Mouse (Mus musculus) liver, postnatal 0 days (tissue): ENCODE data around the gene Actl11. TPM values are rescaled to one million over a fixed set of nuclear protein-coding genes. Genes with fewer than 3 reads are reported as not detected.
A peak's percentile ranks its signal among the peaks of the same experiment; 100 is the strongest.

Source experiments
- ATAC-seq: fragments of 200-750 bp; cut with Nextera tagmentation; 2 replicates; pipeline ENCODE4 v1.8.0; 2017; ENCODE audit warnings: mild to moderate bottlenecking, moderate library complexity
- DNase-seq: peaks from one replicate; pipeline ENCODE4 v3.0.0-alpha.2; 2016
- H3K27ac ChIP-seq: fragments of 300-500 bp; sonication (generic); 2 replicates; pipeline ENCODE4 v1.5.1; 2014; ENCODE audit warnings: antibody characterized with exemption, moderate library complexity, mild to moderate bottlenecking, low read depth
- H3K27me3 ChIP-seq: fragments of 300-500 bp; sonication (generic); 2 replicates; pipeline ENCODE4 v1.6.1; 2014; ENCODE audit warnings: low read length, control low read depth, mixed read lengths; ENCODE audit not compliant: insufficient read depth
- H3K36me3 ChIP-seq: fragments of 300-500 bp; sonication (generic); replicated peaks from 2 replicates; pipeline ENCODE4 v1.6.1; 2014; ENCODE audit warnings: mild to moderate bottlenecking, control low read depth, low read length, moderate library complexity, mixed read lengths; ENCODE audit not compliant: insufficient read depth
- H3K4me1 ChIP-seq: fragments of 300-500 bp; sonication (generic); 2 replicates; pipeline ENCODE4 v1.6.1; 2014; ENCODE audit warnings: antibody characterized with exemption, mild to moderate bottlenecking, control low read depth; ENCODE audit not compliant: insufficient read depth
- H3K4me2 ChIP-seq: fragments of 300-500 bp; sonication (generic); 2 replicates; pipeline ENCODE4 v1.6.1; 2014; ENCODE audit warnings: low read depth, mild to moderate bottlenecking, low read length, moderate library complexity, mixed read lengths
- H3K4me3 ChIP-seq: fragments of 300-500 bp; sonication (generic); 2 replicates; pipeline ENCODE4 v1.5.1; 2014; ENCODE audit warnings: low read depth, low read length
- H3K9ac ChIP-seq: fragments of 300-500 bp; sonication (generic); replicated peaks from 2 replicates; pipeline ENCODE4 v1.6.1; 2014; ENCODE audit warnings: mild to moderate bottlenecking, moderate library complexity
- H3K9me3 ChIP-seq: fragments of 300-500 bp; sonication (generic); 2 replicates; pipeline ENCODE4 v1.6.1; 2016; ENCODE audit warnings: mild to moderate bottlenecking, control low read depth, low read length, mixed read lengths
- CTCF ChIP-seq: sonication (generic); IDR thresholded peaks from 2 replicates; pipeline ENCODE4 v1.5.1; 2016; ENCODE audit warnings: antibody characterized with exemption, low read depth
- EP300 ChIP-seq: IDR thresholded peaks from 2 replicates; pipeline ENCODE4 v1.6.1; 2016; ENCODE audit warnings: antibody characterized with exemption, low read depth, mild to moderate bottlenecking
- WGBS: fragments of 180-500 bp; shearing (Covaris S2); extraction: QIAGEN DNeasy Blood & Tissue Kit; methylation state at CpG from one replicate; pipeline ENCODE4 v1.1.7; 2014; ENCODE audit not compliant: insufficient replicate concordance; 5-methylcytosine and 5-hydroxymethylcytosine counted together
- polyA plus RNA-seq: library from polyadenylated mRNA; unstranded; fragments of >200 nt; fragmentation: Nextera tagmentation; extraction: Ambion mirVana; gene quantifications from 2 replicates; pipeline ENCODE4 v1.2.1, GENCODE M21; 2015

Actl11 gene
- polyA plus RNA-seq, 1 experiment from 2014 or later: not detected

- 4% methylated on average over 29 of the region's 29 CpGs for WGBS
- peaks cover 10% of the 10 kb centered on the region for H3K4me1 ChIP-seq
- TF ChIP-seq EP300: no peak
- TF ChIP-seq CTCF: no peak
- 0 out of 2 replicates have a peak overlapping the region, but pooled peaks have one; percentile 11 for H3K9ac ChIP-seq
- ATAC-seq (0 out of 2 replicates have a peak, but pooled peaks have one; percentile 10), DNase-seq (no peak)
- H3K27me3 ChIP-seq: peaks cover 30% of the 10 kb centered on the region
- peak overlapping the region; percentile 39 for H3K4me3 ChIP-seq
- peak overlapping the region; percentile 68 for H3K4me2 ChIP-seq
- no peaks in the 10 kb centered on the region for H3K36me3 ChIP-seq
- H3K27ac ChIP-seq: no peak overlapping the region
- H3K9me3 ChIP-seq: no peaks in the 10 kb centered on the region
Observed at GRCm38 (mm10) chr9:107936215-107936822, 8.1 kb downstream of the Actl11 start.

- Histone ChIP-seq H3K27ac (no peak overlapping the region), H3K9ac (no peak overlapping the region), H3K36me3 (no peaks in the 10 kb centered on the region), H3K27me3 (peaks cover 30% of the 10 kb centered on the region), H3K4me1 (peaks cover 10% of the 10 kb centered on the region), H3K4me3 (no peak overlapping the region), H3K9me3 (no peaks in the 10 kb centered on the region), H3K4me2 (no peak overlapping the region)
- 41% methylated on average over 3 of the region's 3 CpGs for WGBS
- ATAC-seq (no peak), DNase-seq (no peak)
- TF ChIP-seq CTCF (no peak), EP300 (no peak)
Observed at GRCm38 (mm10) chr9:107936831-107937230, 8.6 kb downstream of the Actl11 start.

- Histone ChIP-seq H3K36me3 (no peaks in the 10 kb centered on the region), H3K9me3 (no peaks in the 10 kb centered on the region), H3K4me1 (peaks cover 14% of the 10 kb centered on the region), H3K27ac (no peak overlapping the region), H3K4me3 (no peak overlapping the region), H3K27me3 (no peaks in the 10 kb centered on the region), H3K4me2 (no peak overlapping the region), H3K9ac (no peak overlapping the region)
- TF ChIP-seq EP300: no peak
- no peak for TF ChIP-seq CTCF
- 82% methylated on average over 31 of the region's 31 CpGs for WGBS
- ATAC-seq: no peak
- DNase-seq: no peak
Observed at GRCm38 (mm10) chr9:107947241-107948194, 19.2 kb downstream of the Actl11 start.

- Histone ChIP-seq H3K9ac (no peak overlapping the region), H3K4me1 (peaks cover 14% of the 10 kb centered on the region), H3K36me3 (no peaks in the 10 kb centered on the region), H3K27ac (no peak overlapping the region), H3K27me3 (no peaks in the 10 kb centered on the region), H3K9me3 (no peaks in the 10 kb centered on the region), H3K4me2 (no peak overlapping the region), H3K4me3 (no peak overlapping the region)
- no peak for ATAC-seq
- WGBS: 67% methylated on average over 13 of the region's 13 CpGs
- no peak for DNase-seq
- TF ChIP-seq CTCF: no peak
Observed at GRCm38 (mm10) chr9:107949184-107949921, 21.1 kb downstream of the Actl11 start.

GRCm38 (mm10) chr9:107949922-107950235 lies 21.6 kb downstream of the Actl11 start, which contains the start of gene Traip:
Gene Traip (plus strand): TSS chr9:107950136.
- TF ChIP-seq CTCF: no peak
- TF ChIP-seq EP300: no peak
- Histone ChIP-seq H3K27me3 (no peaks in the 10 kb centered on the region), H3K9ac (peak within 1 kb of the TSS; percentile 59), H3K4me3 (peak within 1 kb of the TSS; percentile 70), H3K4me2 (peak within 1 kb of the TSS; percentile 70), H3K36me3 (no peaks in the 10 kb centered on the region), H3K27ac (peak within 1 kb of the TSS; percentile 75), H3K9me3 (no peaks in the 10 kb centered on the region), H3K4me1 (peaks cover 14% of the 10 kb centered on the region)
- no peak for ATAC-seq
- WGBS: 78% methylated on average over 10 of the region's 10 CpGs
- DNase-seq: no peak
